Mouse (Mus musculus): ENCODE data around the gene Ephb2. TPM values are rescaled to one million over a fixed set of nuclear protein-coding genes. Genes with fewer than 3 reads are reported as not detected.

The Ephb2 gene
- polyA plus RNA-seq, 1 experiment from 2014 or later, result 9.5 TPM

DNA sequence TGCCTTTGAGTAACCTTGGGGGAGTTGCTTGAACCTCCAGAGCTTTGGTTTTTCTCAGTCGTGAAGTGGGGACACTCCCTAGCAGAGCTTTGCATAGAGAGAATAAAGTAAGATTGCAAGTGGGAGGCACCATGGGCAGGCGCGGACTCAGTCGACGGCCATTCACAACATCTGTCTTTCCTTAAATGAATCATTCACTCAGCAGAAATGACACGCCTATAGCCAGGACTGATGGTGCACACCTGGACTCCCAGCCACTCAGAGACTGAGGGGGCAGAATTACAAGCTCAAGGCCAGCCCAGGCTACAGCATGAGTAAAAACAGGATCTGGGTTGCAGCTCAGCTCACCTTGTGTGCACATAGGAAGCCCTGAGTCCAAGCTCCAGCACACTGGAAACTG is 121.3 kb downstream of the Ephb2 start:
- Histone ChIP-seq H3K36me3 (replicated peaks) (peaks cover 20% of the 10 kb centered on the region), H3K9me3 (no peaks in the 10 kb centered on the region), H3K4me1 (peaks cover 53% of the 10 kb centered on the region), H3K4me3 (no peak overlapping the region), H3K27me3 (ENCODE audit: poor library complexity, severe bottlenecking) (no peaks in the 10 kb centered on the region; the same call in 1 of the 2 replicates), H3K27ac (no peak overlapping the region)
- no peak for DNase-seq (ENCODE audit: extremely low spot score, low spot score)
- 74% methylated on average over 6 of the region's 6 CpGs for WGBS

DNA sequence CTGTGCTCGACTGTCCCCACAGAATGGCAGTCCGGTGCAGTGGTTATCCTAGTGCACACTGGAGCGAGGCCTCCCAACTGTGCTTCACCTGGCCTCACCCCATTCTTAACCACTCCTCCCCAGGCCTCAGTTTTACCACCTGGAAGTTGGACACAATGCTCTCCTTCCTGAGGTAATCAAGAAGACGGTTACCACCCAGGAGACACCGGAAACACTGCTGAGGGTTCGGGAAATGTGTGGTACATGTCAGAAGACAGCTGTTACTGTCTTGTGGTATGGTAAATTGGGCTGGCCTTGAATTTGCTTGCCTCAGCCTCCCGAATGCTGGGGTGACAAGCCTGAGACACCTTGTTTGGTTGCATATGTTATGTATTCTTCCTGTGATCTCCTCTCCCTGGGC is 121.9 kb downstream of the Ephb2 start:
- H3K27me3 ChIP-seq (ENCODE audit: poor library complexity, severe bottlenecking), result no peaks in the 10 kb centered on the region; the same call in 1 of the 2 replicates
- WGBS, result 93% methylated on average over 7 of the region's 7 CpGs
- peaks cover 13% of the 10 kb centered on the region for H3K36me3 ChIP-seq (replicated peaks)
- no peak overlapping the region for H3K4me3 ChIP-seq
- H3K27ac ChIP-seq, result no peak overlapping the region
- H3K4me1 ChIP-seq, result peaks cover 60% of the 10 kb centered on the region
- no peaks in the 10 kb centered on the region for H3K9me3 ChIP-seq
- no peak for DNase-seq (ENCODE audit: extremely low spot score, low spot score)

DNA sequence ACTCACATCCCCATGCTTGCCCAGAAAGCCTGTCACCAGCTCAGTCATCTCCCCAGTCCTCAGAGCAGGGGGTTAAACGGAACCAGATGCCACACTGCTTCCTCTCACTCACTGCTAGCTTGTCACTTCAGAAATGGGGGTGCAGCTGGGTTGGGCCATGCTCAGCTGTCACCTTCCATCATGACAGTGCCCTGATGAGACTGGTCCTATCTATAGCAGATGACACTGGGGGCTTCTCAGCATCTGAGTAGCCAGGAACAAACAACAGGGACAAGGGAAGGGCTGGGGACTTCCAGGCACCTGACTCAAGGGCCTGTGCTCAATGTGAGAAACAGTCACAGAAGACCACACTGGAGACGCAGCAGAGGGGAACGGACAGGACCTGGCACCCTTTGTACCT is 122.4 kb downstream of the Ephb2 start:
- H3K9me3 ChIP-seq, result no peaks in the 10 kb centered on the region
- no peak overlapping the region for H3K4me3 ChIP-seq
- WGBS, result 86% methylated on average over 3 of the region's 3 CpGs
- peaks cover 9% of the 10 kb centered on the region; the same call in 1 of the 2 replicates for H3K36me3 ChIP-seq (replicated peaks)
- no peak for DNase-seq (ENCODE audit: extremely low spot score, low spot score)
- H3K4me1 ChIP-seq, result peaks cover 64% of the 10 kb centered on the region
- no peaks in the 10 kb centered on the region; the same call in 1 of the 2 replicates for H3K27me3 ChIP-seq (ENCODE audit: poor library complexity, severe bottlenecking)
- no peak overlapping the region for H3K27ac ChIP-seq

DNA sequence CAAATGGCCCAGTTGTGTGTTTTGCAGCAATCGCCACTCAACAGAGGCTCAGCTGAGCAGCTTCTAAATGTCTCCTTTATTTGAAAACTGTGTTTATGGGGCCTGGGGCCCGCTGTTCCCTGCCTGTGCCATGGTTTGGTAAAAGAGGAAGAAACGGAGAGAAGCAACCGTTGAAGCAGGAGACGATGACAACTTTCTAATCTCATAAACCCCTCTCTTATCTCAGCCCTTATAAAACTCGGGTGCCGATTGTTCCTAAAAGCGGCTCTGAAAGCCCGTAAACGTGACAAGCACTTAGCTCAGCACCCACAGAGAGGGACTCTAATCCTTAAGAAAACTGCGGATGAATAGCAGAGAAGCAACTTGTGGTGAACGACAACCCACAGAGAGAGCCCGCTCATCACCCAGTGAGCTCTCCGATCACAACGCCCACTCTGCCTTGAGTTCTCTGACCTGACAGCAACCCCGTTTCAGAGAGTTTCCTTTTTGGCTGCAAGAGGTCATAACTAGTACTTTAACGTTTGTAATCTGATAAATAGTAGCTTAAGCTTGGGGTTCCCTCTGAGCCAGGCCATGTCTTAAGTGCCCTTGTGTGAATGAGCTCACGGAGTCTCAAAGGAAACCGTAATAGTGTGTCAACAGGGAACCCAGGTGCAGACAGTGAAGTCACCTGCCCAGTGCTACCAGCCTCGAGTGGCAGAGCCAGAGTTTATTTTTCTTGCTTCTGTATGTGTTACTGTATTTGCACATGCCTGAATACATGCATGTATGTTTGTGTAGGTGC is 123.6 kb downstream of the Ephb2 start:
- WGBS, result 46% methylated on average over 20 of the region's 20 CpGs
- no peak for DNase-seq (ENCODE audit: extremely low spot score, low spot score)
- H3K36me3 ChIP-seq (replicated peaks), result 0 out of 2 replicates have a peak, but pooled peaks cover 5% of the 10 kb centered on the region
- H3K27me3 ChIP-seq (ENCODE audit: poor library complexity, severe bottlenecking), result no peaks in the 10 kb centered on the region; the same call in 1 of the 2 replicates
- H3K4me1 ChIP-seq, result peaks cover 69% of the 10 kb centered on the region
- H3K9me3 ChIP-seq, result no peaks in the 10 kb centered on the region
- no peak overlapping the region for H3K4me3 ChIP-seq
- H3K27ac ChIP-seq, result no peak overlapping the region

DNA sequence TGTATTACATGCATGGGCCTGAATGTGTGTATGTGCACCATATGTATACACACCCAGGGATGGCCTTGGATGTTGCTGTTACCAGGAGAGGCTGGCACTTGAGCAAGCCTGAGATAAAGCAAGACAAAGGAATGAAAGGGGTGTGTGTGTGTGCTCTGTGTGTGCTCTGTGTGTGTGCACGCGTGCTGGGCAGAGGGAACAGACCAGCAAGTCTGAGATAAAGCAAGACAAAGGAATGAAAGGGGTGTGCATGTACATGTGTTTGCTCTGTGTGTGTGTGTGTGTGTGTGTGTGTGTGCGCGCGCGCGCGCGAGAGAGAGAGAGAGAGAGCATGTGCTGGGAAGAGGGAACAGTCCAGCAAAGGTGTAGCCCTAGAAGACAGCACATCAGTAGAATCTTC is 125.4 kb downstream of the Ephb2 start:
- Histone ChIP-seq H3K27ac (0 out of 2 replicates have a peak overlapping the region, but pooled peaks have one; percentile 37), H3K4me1 (peaks cover 71% of the 10 kb centered on the region), H3K36me3 (replicated peaks) (no peaks in the 10 kb centered on the region), H3K27me3 (ENCODE audit: poor library complexity, severe bottlenecking) (no peaks in the 10 kb centered on the region; the same call in 1 of the 2 replicates), H3K4me3 (no peak overlapping the region), H3K9me3 (no peaks in the 10 kb centered on the region)
- WGBS, result 96% methylated on average over 9 of the region's 9 CpGs
- no peak for DNase-seq (ENCODE audit: extremely low spot score, low spot score)

DNA sequence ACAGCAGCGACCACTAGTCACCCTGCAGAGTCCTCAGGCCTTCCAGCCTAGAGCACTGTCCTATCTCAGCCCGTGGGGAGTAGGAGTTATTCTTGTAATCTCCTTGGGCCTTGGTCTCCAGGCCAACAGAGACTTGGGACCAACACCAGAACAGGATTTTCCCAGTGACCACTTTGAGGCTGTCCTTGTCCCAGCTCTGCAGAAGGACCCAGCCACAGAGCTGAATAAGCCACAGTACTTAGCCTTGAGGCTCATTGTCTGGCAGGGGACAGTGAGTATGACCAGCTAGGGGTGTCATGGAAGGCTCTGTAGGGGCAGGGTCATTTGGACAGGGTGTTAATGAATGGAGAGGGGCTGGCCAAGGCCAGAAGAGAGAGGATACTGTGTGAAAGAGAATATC is 126.8 kb downstream of the Ephb2 start:
- Histone ChIP-seq H3K4me3 (no peak overlapping the region), H3K4me1 (peaks cover 74% of the 10 kb centered on the region), H3K27ac (peak overlapping the region; percentile 45), H3K9me3 (no peaks in the 10 kb centered on the region), H3K36me3 (replicated peaks) (no peaks in the 10 kb centered on the region), H3K27me3 (ENCODE audit: poor library complexity, severe bottlenecking) (no peaks in the 10 kb centered on the region; the same call in 1 of the 2 replicates)
- DNase-seq (ENCODE audit: extremely low spot score, low spot score), result no peak
- WGBS, result 79% methylated on average over 2 of the region's 2 CpGs

DNA sequence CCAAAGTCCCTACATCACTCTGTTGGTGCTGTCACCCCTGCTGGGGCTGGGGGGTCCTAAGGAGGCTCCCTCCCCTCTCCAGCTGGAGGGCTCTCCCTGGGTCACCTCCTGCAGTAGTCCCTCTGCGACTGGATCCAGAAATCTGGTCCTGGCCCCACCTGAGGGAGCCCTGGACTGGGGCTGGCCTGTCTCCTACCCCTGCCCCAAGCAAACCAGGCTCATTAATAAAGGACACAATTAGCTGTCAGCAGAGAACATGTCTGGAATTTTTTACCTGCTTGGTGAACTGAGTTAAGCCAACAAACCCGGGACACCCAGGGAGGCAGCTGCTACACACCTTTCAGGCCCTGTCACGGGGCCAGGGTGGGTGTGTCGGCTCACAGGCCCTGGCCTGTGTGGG is 129.1 kb downstream of the Ephb2 start:
- 71% methylated on average over 4 of the region's 4 CpGs for WGBS
- Histone ChIP-seq H3K4me1 (peaks cover 77% of the 10 kb centered on the region), H3K36me3 (replicated peaks) (0 out of 2 replicates have a peak, but pooled peaks cover 4% of the 10 kb centered on the region), H3K9me3 (no peaks in the 10 kb centered on the region), H3K4me3 (no peak overlapping the region), H3K27me3 (ENCODE audit: poor library complexity, severe bottlenecking) (no peaks in the 10 kb centered on the region; the same call in 1 of the 2 replicates), H3K27ac (no peak overlapping the region)
- DNase-seq (ENCODE audit: extremely low spot score, low spot score), result no peak

DNA sequence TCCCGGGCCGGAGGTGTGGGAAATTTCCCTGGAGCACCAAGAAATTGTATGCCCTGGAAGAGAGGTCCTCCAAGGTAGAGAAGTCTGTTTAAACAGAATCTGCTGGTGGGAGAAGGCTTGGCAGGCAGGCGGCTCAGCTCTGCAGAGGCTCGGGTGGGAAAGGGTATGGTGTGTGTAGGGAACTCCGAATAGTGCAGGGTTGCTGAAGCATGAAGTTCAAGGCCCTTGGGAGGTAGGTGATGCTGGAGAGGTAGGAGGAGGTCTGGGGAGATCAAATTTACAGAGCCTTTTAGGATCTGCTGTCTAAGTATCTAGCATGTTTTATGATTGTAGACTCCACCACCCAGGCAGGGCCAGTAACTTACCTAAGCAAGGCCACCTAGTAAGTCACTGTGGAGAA is 130.7 kb downstream of the Ephb2 start:
- Histone ChIP-seq H3K36me3 (replicated peaks) (0 out of 2 replicates have a peak, but pooled peaks cover 4% of the 10 kb centered on the region), H3K27me3 (ENCODE audit: poor library complexity, severe bottlenecking) (no peaks in the 10 kb centered on the region), H3K4me1 (peaks cover 89% of the 10 kb centered on the region)

DNA sequence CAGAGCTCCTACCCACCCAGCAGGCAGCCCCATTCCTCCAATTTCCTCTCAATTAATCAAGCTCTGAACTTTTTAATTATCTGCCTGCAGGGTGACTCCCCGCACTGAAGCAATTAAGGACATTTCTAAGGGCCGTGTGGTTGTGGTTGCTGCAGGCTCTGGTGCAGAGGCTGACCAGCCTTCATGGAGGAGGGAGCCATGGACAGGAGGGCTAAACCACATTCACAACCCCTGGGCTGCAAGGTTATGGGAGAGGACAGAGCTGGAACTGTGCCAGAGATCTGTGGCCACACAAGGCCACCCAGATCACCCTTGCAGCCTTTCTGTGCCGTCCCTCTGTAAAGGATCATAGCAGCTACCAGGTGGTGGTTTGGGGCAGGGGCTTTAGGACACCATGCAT is 131.2 kb downstream of the Ephb2 start:
- no peaks in the 10 kb centered on the region for H3K27me3 ChIP-seq (ENCODE audit: poor library complexity, severe bottlenecking)
- peaks cover 90% of the 10 kb centered on the region for H3K4me1 ChIP-seq
- 0 out of 2 replicates have a peak, but pooled peaks cover 4% of the 10 kb centered on the region for H3K36me3 ChIP-seq (replicated peaks)
- H3K27ac ChIP-seq, result peak overlapping the region; percentile 49
- 27% methylated on average over 3 of the region's 3 CpGs for WGBS
- no peaks in the 10 kb centered on the region for H3K9me3 ChIP-seq
- DNase-seq (ENCODE audit: extremely low spot score, low spot score), result no peak
- H3K4me3 ChIP-seq, result no peak overlapping the region

More for the DNA sequence above, 130.7 kb downstream of the Ephb2 start:
- H3K27ac ChIP-seq, result 0 out of 2 replicates have a peak overlapping the region, but pooled peaks have one; percentile 5
- no peak for DNase-seq (ENCODE audit: extremely low spot score, low spot score)
- 71% methylated on average over 5 of the region's 5 CpGs for WGBS
- no peak overlapping the region for H3K4me3 ChIP-seq
- H3K9me3 ChIP-seq, result no peaks in the 10 kb centered on the region

DNA sequence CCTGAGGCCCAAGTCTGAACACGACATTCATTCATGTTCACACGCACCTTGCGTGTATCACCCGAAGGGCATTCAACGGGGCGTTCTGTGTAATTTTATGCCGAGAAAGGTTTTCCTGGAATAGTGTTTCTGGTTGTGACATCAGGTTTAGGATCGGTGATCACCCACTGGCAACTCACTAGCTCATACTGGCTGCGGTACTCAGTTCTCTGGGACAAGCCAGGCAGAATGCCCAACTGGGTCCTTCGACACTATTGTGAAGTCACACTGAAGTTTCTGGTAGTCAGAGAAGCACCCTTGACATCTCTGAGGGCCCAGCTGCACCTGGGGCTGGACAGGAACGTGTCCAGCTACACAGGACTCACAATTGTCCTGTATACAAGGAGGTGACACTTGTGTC is 132.4 kb downstream of the Ephb2 start:
- Histone ChIP-seq H3K36me3 (replicated peaks) (0 out of 2 replicates have a peak, but pooled peaks cover 4% of the 10 kb centered on the region), H3K9me3 (no peaks in the 10 kb centered on the region), H3K4me3 (no peak overlapping the region), H3K27ac (no peak overlapping the region; the same call in 1 of the 2 replicates), H3K4me1 (peaks cover 91% of the 10 kb centered on the region), H3K27me3 (ENCODE audit: poor library complexity, severe bottlenecking) (no peaks in the 10 kb centered on the region)
- 92% methylated on average over 11 of the region's 11 CpGs for WGBS
- DNase-seq (ENCODE audit: extremely low spot score, low spot score), result no peak

DNA sequence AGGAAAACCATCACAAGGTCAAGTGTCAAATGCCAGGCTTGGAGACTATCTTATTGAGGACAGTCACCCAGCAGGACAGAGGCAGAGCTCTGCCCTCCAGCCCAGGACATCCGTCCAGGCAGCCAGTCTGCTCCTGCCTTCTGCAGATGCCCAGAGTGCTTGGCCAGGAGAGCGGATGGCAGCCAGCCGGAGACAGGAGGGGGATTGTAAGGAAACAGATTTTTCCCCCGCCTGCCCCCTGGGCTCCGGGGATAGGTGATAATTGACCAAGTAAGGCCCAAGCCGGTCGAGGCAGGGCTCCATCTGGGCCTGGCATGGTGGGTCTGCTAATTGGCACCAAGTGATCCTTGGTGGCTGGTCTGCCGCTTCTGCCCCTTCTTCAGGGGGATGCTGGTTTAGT is 133.3 kb downstream of the Ephb2 start:
- Histone ChIP-seq H3K4me3 (no peak overlapping the region), H3K27me3 (ENCODE audit: poor library complexity, severe bottlenecking) (no peaks in the 10 kb centered on the region), H3K9me3 (no peaks in the 10 kb centered on the region), H3K36me3 (replicated peaks) (0 out of 2 replicates have a peak, but pooled peaks cover 4% of the 10 kb centered on the region), H3K4me1 (peaks cover 97% of the 10 kb centered on the region), H3K27ac (0 out of 2 replicates have a peak overlapping the region, but pooled peaks have one; percentile 62)
- WGBS, result 73% methylated on average over 8 of the region's 8 CpGs
- DNase-seq (ENCODE audit: extremely low spot score, low spot score), result no peak

DNA sequence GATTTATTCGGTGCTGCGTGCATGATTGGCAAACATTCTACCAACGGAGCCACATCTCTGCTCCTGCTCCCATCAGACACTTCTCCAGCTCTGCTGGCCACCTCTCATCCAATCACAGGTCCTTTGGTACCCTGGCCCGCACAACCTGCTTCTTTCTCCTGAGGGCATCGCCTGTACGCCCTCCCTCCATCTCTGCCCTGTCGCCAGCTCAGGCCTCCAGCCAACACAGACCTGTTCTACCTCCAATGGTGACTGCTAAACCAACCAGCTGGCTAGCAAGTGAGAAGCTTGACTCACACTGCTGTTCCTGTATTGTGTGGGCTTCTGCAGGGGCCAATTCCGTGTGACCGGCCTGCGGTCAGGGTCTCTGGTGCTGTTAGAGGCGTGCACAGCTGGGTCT is 134.6 kb downstream of the Ephb2 start:
- Histone ChIP-seq H3K4me1 (peaks cover 91% of the 10 kb centered on the region), H3K36me3 (replicated peaks) (peaks cover 5% of the 10 kb centered on the region; the same call in 1 of the 2 replicates), H3K27ac (peak overlapping the region; percentile 62; the same call in 1 of the 2 replicates), H3K27me3 (ENCODE audit: poor library complexity, severe bottlenecking) (no peaks in the 10 kb centered on the region), H3K9me3 (no peaks in the 10 kb centered on the region), H3K4me3 (no peak overlapping the region)
- WGBS, result 94% methylated on average over 11 of the region's 11 CpGs
- DNase-seq (ENCODE audit: extremely low spot score, low spot score), result no peak

DNA sequence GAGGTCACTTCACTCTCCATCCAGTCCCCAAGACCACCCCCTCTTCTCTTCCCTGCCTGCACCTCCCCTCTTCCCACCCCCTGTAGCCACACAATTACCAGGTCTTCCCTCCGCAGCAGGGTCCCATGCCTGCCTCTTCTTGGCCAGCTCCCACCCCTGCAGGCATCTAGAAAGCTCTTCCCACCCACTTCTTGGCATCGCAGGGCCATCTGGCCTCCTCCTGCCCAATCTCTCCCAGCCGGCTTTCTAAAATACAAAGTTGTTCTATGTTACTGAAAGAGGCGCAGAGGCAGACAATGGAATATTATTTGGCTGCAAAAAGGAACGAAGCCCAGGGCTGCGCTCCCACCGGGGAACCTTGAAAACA is 136.7 kb downstream of the Ephb2 start:
- no peaks in the 10 kb centered on the region for H3K27me3 ChIP-seq (ENCODE audit: poor library complexity, severe bottlenecking)
- DNase-seq (ENCODE audit: extremely low spot score, low spot score), result no peak
- H3K36me3 ChIP-seq (replicated peaks), result peaks cover 26% of the 10 kb centered on the region
- H3K4me3 ChIP-seq, result no peak overlapping the region
- peaks cover 70% of the 10 kb centered on the region for H3K4me1 ChIP-seq
- H3K27ac ChIP-seq, result peak overlapping the region; percentile 68; the same call in 1 of the 2 replicates
- WGBS, result 79% methylated on average over 7 of the region's 7 CpGs
- no peaks in the 10 kb centered on the region for H3K9me3 ChIP-seq

Measured in forebrain, embryonic 10.5 days (tissue).